Mouse (Mus musculus): ENCODE data around the gene Cox19.

Gene Cox19

GRCm38 (mm10) chr5:139327634-139328020, 23.6 kb downstream of the Cox19 start:
- DNase-seq (ENCODE audit: low read depth, low spot score): no peak

- DNase-seq (ENCODE audit: low read depth, low spot score): no peak
Observed at GRCm38 (mm10) chr5:139326986-139327633, 24.1 kb downstream of the Cox19 start.

DNA sequence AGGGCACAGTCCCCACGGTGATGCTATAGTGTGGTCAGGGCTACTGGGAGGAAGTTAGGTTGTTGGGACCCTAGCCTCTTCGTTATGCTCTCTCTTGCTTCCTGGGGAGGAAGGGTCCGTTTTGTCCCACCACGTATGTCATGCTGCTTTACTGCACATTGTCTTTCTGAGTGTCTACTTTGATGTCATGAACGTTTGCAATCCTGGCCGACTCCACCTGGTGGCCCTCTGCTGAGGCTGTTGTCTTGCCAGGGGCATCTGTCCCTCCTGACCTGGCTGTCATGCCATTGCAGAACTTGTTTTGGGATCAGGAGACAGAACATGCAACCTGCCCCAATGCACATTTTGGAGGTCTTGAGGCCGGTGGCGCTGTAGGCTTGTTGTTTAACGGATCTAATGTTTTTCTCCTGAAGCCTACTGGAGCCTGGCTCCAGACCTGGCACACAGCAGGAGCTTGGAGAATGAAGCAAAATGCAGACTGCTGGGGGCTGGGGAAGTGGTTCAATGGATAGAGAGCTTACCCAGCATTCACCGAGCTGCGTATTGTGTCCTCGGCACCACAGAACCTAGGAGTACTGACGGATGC, 25.0 kb downstream of the Cox19 start:
- DNase-seq (ENCODE audit: low read depth, low spot score): no peak

DNA sequence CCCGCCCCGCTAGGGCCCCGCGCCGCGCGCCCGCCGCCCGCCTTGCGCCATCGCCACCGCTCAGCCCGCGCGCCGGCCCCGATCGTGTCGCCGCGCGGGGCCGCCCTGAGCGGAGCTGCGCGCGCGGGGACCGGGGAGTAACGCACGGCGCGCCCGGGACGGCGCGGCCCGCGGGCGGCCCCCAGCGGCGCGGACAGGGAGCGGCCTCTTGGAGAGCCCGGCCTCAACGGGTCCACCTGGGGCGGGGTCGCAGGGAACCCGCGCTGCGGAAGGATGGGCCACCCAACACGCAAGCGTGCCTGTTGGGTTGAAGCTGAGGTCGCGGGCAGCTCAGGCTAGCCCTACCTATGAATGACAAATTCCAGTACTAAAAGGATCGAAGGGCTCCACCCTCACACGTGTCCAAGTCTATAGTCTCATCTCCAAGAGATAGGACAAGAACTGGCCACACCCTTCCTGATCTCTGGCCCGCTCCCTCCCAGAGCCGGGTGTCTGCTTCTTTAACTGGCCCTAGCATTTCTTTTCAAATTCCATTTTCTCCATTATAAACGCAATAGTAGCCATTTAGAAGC, 25.7 kb downstream of the Cox19 start, which contains the start of gene Adap1:
Gene Adap1, minus strand, starts transcription at position 228 of the 572 bp plus-strand sequence.
- no peak for DNase-seq (ENCODE audit: low read depth, low spot score)

DNA sequence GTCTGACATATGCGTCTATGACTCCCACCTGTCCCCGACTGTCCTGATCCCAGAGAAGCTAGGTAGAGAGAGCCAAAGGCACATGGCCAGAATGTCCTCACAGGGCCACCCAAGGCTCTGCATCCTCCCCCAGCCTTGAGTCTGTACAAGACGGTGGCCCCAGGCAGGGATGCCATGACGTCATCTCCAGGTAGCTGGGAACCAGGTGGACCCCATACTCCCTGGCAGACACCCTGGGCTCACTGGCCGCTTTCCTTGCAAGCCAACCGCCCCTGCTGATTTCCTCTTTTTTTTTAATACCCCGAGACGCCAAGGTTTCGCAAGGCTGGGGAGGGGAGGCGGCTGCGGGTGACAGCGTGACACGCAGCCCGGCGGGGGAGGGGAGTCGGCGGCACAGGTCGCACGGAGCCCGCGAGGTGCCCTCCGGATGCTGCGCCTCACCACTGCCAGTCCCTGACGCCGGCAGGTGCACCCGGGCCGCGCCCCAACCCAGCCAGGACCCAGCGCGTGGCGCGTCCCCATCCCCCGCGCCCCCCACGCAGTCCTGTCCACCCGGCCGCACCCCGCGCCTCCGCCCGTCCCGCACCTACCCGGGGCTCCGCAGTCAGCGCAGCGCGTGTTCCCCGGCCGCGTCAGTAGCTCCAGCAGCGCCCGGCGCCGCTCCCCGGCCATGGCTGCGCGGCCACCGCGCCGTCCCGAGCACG, 26.4 kb downstream of the Cox19 start:
- no peak for DNase-seq (ENCODE audit: low read depth, low spot score)

GRCm38 (mm10) chr5:139324045-139324491, 27.1 kb downstream of the Cox19 start:
- DNase-seq (ENCODE audit: low read depth, low spot score): no peak

DNA sequence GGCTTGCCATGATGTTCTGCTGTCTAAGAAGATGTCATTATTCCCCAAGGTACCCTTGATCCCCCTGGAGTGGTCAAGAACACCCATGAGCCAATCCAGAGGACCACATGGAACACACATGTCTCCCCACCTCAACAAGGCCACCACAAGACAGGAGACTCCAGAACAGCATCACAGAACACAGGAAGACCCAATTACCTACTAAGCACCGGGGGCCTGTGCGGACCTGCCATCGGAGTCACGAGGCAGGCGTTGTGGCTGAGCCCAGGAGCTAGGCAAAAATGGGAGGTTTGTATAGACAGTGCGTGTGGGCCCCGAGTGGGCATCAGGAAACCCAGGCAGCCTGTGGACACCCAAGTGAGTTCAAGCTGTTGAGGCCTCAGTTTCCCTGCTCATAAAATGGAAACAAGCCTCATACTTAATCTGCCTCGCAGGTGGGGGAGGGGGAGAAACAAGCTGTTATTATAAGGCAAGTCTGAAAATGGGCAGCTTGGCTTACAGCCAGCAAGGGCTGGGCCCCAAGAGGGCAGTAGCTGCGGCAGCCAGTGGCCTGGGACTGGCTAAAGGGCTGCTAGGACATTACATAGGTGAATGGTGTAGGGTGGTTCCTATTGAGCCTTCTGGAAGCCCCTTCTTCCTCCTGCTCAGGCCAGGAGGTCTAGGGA, 27.8 kb downstream of the Cox19 start:
- no peak for DNase-seq (ENCODE audit: low read depth, low spot score)

- DNase-seq (ENCODE audit: low read depth, low spot score): no peak
Observed at GRCm38 (mm10) chr5:139321331-139321730, 29.9 kb downstream of the Cox19 start.

GRCm38 (mm10) chr5:139320424-139320823, 30.8 kb downstream of the Cox19 start:
- no peak for DNase-seq (ENCODE audit: low read depth, low spot score)

DNA sequence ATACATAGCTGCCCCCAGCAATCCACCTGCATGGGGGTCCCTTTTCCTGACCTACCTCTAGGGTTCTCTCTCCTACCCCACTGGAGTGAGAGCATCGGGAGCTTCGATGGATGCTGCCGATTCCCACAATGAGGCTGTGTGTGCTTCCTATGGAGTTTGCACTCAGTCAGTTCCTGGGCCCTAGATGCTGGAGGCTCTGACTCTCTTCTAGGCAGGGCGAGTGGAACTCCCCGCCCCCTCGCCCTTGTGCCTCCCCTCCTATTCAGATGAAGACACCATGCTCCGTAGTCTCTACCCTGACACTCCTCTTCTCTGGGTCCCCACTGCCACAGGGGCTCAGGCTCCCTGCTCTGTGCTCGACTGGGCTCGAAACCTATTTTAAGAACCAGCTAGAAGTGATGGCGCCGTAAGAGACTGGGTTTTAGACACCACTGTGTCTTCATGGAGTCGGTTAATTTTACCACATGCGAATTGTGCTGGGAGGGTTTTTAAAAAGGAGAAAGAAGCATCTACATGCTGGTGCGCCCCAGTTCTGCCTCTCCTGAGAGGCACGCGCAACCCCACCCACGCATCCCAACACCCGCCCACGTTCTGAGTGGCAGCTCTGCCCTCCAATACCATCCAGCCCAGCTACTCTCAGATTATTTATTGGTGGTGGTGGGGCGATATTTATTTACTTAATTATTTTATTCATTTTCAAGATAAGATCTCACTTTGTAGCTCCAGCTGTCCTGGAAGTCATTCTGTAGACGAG, 33.3 kb downstream of the Cox19 start:
- DNase-seq (ENCODE audit: low read depth, low spot score): no peak

DNA sequence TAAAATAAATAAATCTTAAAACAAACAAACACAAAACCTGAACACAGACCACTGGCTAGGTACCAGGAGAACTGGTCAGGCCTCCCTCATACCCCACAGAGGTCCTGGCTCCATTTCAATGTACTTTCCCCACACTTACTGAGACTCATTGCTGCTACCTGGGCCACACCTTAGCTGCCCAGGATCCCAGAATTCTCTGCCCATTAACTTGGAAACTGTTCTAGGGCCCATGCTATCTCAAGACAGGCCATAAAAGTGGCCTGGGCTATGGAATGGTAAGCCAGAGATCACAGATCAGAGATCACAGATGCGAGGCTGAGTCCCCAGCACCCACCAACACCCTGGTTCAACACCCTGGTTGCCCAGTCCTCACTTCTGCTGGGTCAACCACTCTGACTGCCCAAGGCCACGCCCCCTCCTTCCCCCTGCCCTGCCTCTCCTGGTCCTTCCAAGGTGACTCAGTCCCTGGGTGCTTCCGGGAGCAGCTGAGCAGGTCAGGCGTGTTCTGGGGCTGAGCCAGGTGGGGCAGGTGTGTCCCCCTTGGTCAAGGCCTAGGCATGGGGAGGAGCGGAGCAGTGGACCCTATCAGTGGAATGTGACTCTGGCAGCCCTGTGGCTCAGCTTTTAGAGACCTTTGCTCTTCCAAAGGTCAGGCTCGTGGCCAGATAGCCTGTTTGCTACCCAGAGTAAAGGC, 34.1 kb downstream of the Cox19 start:
- DNase-seq (ENCODE audit: low read depth, low spot score): no peak

DNA sequence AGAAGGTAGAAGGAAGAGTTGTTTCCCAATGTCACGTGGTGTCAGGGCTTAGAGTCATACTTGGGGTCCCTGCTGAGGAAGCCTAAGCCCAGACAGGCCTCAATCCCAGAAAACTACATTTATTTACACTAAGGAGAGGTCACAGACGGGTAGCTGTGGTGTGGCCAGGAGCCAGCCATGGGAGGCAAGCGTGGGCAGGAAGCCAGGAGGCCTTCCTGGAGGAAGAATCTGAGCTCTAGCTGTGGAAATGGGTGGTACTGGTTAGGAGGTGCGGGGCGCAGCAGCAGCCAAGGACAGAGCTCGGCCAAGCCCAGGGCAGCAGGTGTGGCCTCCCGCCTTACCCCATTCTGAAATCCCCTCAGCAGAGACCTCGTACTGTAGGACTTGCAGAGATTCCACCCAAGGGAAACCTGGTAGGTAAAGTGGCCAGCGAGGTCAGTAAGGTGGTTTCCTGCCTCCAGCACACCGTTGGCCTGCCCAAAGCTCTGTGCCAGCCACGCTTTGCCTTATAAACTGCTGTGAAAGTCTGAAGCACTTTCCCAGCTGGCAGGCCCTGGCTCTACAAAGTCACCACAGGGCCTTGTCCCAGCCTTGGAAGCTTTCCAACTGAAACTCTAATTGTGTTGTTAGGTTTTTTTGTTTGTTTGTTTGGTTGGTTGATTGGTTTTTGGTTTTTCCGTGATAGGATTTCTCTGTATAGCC, 36.1 kb downstream of the Cox19 start:
- no peak for DNase-seq (ENCODE audit: low read depth, low spot score)

DNA sequence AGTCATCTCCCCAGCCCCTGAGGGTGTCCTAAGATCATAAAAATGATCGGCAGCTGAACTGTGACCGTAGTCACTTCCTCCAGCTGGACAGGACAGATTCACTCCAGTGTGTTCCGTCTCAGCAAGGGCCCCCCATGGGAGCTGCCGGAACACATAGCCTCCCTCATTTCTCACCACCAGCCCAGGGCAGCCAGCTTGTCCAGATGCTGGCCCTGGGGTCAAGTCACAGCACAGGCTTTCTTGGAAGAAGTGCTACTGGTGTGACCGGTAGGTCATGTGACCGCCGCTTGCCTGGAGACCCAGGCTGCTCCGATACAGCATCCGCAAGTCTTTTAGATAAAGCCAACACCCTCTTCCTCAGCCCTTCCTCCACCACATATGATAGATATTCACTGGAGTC, 37.7 kb downstream of the Cox19 start:
- DNase-seq (ENCODE audit: low read depth, low spot score): no peak

DNA sequence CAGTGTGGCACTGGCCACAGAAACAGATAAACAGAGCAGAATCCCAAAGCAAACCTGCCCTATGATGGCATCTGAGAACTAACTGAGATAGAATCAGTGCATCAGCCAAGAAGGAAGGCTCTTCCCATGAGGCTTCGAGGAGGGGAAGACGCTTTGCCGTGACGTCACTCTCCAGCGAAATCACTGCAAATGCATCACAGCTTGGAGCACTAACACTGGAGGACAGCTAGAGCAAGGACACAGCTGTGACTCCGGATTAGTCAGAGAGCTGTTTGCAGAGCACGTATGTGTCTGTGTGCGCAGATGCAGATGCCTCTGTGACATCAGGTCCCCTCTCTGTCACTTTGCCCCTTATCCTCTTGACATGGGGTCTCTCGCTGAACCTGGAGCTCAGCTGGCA, 39.4 kb downstream of the Cox19 start:
- DNase-seq (ENCODE audit: low read depth, low spot score): no peak

GRCm38 (mm10) chr5:139310477-139310876, 40.7 kb downstream of the Cox19 start:
- DNase-seq (ENCODE audit: low read depth, low spot score): no peak

DNA sequence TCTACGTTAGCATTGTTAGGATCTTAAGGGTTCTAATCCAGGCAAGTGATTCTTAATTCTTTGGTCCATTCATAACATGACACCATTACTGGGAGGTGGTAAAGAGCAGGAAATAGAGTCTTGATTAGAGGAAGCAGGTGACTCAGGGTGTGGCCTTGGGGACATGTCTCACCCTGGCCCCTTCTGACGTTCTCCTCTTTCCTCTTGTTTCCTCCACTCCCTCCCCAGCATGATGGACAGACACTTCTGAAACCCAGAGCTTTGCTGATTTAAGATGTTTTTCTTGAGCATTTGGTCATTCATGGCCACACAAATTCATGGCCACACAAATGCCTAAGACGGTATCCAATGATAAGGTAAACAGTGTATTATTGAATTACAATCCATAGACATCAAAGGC, 41.3 kb downstream of the Cox19 start:
- no peak for DNase-seq (ENCODE audit: low read depth, low spot score)

- DNase-seq (ENCODE audit: low read depth, low spot score): no peak
Observed at GRCm38 (mm10) chr5:139303646-139304061, 47.6 kb downstream of the Cox19 start.

DNA sequence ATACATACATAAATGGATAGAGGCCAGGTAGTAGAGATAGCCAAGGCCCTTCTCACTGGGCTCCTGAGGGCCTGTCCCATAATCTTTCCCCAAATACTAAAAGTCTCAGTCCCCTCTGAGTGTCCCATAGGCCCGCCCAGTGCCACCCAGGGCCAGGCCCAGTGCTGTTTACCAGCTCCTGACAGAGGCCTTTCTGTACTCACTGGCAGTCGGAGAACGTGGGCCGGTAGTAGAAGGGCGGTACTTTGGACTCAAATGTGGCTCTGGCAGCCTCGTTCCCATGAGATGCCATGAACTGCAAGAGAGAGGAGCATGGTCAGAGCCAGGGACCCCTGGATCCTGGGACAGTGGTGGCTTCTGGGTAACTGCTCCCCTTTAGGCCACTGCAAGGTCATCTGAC, 49.1 kb downstream of the Cox19 start:
- DNase-seq (ENCODE audit: low read depth, low spot score): no peak

GRCm38 (mm10) chr5:139297745-139298144, 53.5 kb downstream of the Cox19 start:
- no peak for DNase-seq (ENCODE audit: low read depth, low spot score)

DNA sequence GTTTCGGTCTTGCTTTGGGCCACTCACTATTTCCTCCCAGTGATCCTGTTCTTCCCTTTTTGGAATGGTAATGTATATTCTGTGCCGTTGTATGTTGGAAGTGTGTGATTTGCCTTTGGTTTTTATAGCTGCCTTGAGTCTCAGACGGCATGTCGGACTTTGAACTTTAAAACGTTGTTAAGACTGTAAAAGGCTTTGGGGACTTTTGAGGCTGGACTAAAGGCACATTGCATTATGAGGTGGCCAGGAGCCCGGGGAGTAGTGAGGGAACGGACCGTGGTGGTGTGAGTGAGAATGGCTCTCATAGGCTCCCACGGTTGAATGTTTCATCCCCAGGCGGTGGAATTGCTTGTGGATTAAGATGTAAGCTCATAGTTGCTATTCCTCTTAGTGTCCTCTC, 54.1 kb downstream of the Cox19 start:
- DNase-seq (ENCODE audit: low read depth, low spot score): no peak

Measured in retina, adult 2 months (tissue).